Mouse (Mus musculus): ENCODE measurements around the gene Gm26992. TPM values are rescaled to one million over a fixed set of nuclear protein-coding genes. Genes with fewer than 3 reads are reported as not detected.

The Gm26992 gene
- total RNA-seq, 1 experiment, result not detected

- peaks cover 6% of the 10 kb centered on the region for H3K36me3 ChIP-seq (ENCODE audit: control insufficient read depth, insufficient read depth, low read length, poor library complexity, severe bottlenecking)
- TF ChIP-seq CHD2 (IDR thresholded peaks at IDR 0.05; ENCODE audit: low read depth, low read length) (no peak), HCFC1 (IDR thresholded peaks at IDR 0.05; ENCODE audit: borderline replicate concordance, insufficient read depth, low read length) (no peak), ZNF384 (IDR thresholded peaks at IDR 0.05; ENCODE audit: low read depth, low read length) (no peak), ZC3H11A (IDR thresholded peaks at IDR 0.05; ENCODE audit: borderline replicate concordance, low read depth, low read length) (no peak), MAFK (IDR thresholded peaks at IDR 0.05; ENCODE audit: insufficient read depth, low read depth, low read length) (no peak)
- no peak for DNase-seq (ENCODE audit: low read depth, low spot score)
Observed at GRCm38 (mm10) chrX:103468998-103469397, 47.2 kb downstream of the Gm26992 start.

GRCm38 (mm10) chrX:103472346-103472745, 50.5 kb downstream of the Gm26992 start:
- peak; percentile 74 for DNase-seq (ENCODE audit: low read depth, low spot score)
- Histone ChIP-seq H3K9ac (ENCODE audit: insufficient read depth, low read depth, low read length, poor library complexity, severe bottlenecking) (no peak overlapping the region), H3K4me3 (ENCODE audit: insufficient read depth in 1 of 2, low read depth in 1 of 2, low read length in 2 of 2, poor library complexity in 1 of 2, severe bottlenecking in 1 of 2) (no peak overlapping the region; a peak in 1 of 4 replicates), H3K36me3 (ENCODE audit: control insufficient read depth, insufficient read depth, low read length, poor library complexity, severe bottlenecking) (peaks cover 4% of the 10 kb centered on the region; the same call in 1 of the 2 replicates), H3K4me1 (ENCODE audit: control insufficient read depth in 2 of 2, insufficient read depth in 2 of 2, low read length in 2 of 2, poor library complexity in 1 of 2) (no peaks in the 10 kb centered on the region; a peak in 1 of 4 replicates), H3K9me3 (ENCODE audit: control insufficient read depth, insufficient read depth, low read depth, low read length) (no peaks in the 10 kb centered on the region), H3K27ac (ENCODE audit: insufficient read depth, low read depth, low read length, poor library complexity, severe bottlenecking) (no peak overlapping the region)
- in situ Hi-C loops (cut with MboI; ENCODE audit: low sequenced_read_pairs in 2 of 2, unreplicated experiment in 2 of 2), result no loop called here
- TF ChIP-seq ZNF384 (IDR thresholded peaks at IDR 0.05; ENCODE audit: low read depth, low read length), result peak; percentile 67; the same call in 1 of the 2 replicates
- no peak for TF ChIP-seq HCFC1 (IDR thresholded peaks at IDR 0.05; ENCODE audit: borderline replicate concordance, insufficient read depth, low read length)

More at GRCm38 (mm10) chrX:103468998-103469397, 47.2 kb downstream of the Gm26992 start:
- Histone ChIP-seq H3K9ac (ENCODE audit: insufficient read depth, low read depth, low read length, poor library complexity, severe bottlenecking) (no peak overlapping the region), H3K4me1 (ENCODE audit: control insufficient read depth in 2 of 2, insufficient read depth in 2 of 2, low read length in 2 of 2, poor library complexity in 1 of 2) (no peaks in the 10 kb centered on the region; a peak in 1 of 4 replicates), H3K4me3 (ENCODE audit: insufficient read depth in 1 of 2, low read depth in 1 of 2, low read length in 2 of 2, poor library complexity in 1 of 2, severe bottlenecking in 1 of 2) (no peak overlapping the region), H3K9me3 (ENCODE audit: control insufficient read depth, insufficient read depth, low read depth, low read length) (no peaks in the 10 kb centered on the region), H3K27ac (ENCODE audit: insufficient read depth, low read depth, low read length, poor library complexity, severe bottlenecking) (no peak overlapping the region)
- in situ Hi-C loops (cut with MboI; ENCODE audit: low sequenced_read_pairs in 2 of 2, unreplicated experiment in 2 of 2), result no loop called here

GRCm38 (mm10) chrX:103477507-103477906, 55.7 kb downstream of the Gm26992 start:
- Histone ChIP-seq H3K4me3 (ENCODE audit: insufficient read depth in 1 of 2, low read depth in 1 of 2, low read length in 2 of 2, poor library complexity in 1 of 2, severe bottlenecking in 1 of 2) (no peak overlapping the region), H3K9ac (ENCODE audit: insufficient read depth, low read depth, low read length, poor library complexity, severe bottlenecking) (no peak overlapping the region), H3K9me3 (ENCODE audit: control insufficient read depth, insufficient read depth, low read depth, low read length) (no peaks in the 10 kb centered on the region), H3K4me1 (ENCODE audit: control insufficient read depth in 2 of 2, insufficient read depth in 2 of 2, low read length in 2 of 2, poor library complexity in 1 of 2) (peaks cover 0 to 2% of the 10 kb centered on the region in 2 experiments; a peak in 2 of 4 replicates), H3K27ac (ENCODE audit: insufficient read depth, low read depth, low read length, poor library complexity, severe bottlenecking) (no peak overlapping the region), H3K36me3 (ENCODE audit: control insufficient read depth, insufficient read depth, low read length, poor library complexity, severe bottlenecking) (peaks cover 20% of the 10 kb centered on the region)
- DNase-seq (ENCODE audit: low read depth, low spot score), result peak; percentile 53
- TF ChIP-seq ZC3H11A (IDR thresholded peaks at IDR 0.05; ENCODE audit: borderline replicate concordance, low read depth, low read length) (no peak), HCFC1 (IDR thresholded peaks at IDR 0.05; ENCODE audit: borderline replicate concordance, insufficient read depth, low read length) (no peak), MAFK (IDR thresholded peaks at IDR 0.05; ENCODE audit: insufficient read depth, low read depth, low read length) (no peak)
- in situ Hi-C loops (cut with MboI; ENCODE audit: low sequenced_read_pairs in 2 of 2, unreplicated experiment in 2 of 2), result no loop called here

- Histone ChIP-seq H3K9me3 (ENCODE audit: control insufficient read depth, insufficient read depth, low read depth, low read length) (no peaks in the 10 kb centered on the region), H3K9ac (ENCODE audit: insufficient read depth, low read depth, low read length, poor library complexity, severe bottlenecking) (no peak overlapping the region), H3K36me3 (ENCODE audit: control insufficient read depth, insufficient read depth, low read length, poor library complexity, severe bottlenecking) (peaks cover 21% of the 10 kb centered on the region), H3K4me1 (ENCODE audit: control insufficient read depth in 2 of 2, insufficient read depth in 2 of 2, low read length in 2 of 2, poor library complexity in 1 of 2) (peaks cover 0 to 2% of the 10 kb centered on the region in 2 experiments; a peak in 1 of 4 replicates), H3K27ac (ENCODE audit: insufficient read depth, low read depth, low read length, poor library complexity, severe bottlenecking) (peak overlapping the region; percentile 75), H3K4me3 (ENCODE audit: insufficient read depth in 1 of 2, low read depth in 1 of 2, low read length in 2 of 2, poor library complexity in 1 of 2, severe bottlenecking in 1 of 2) (peak overlapping the region in 1 of 2 experiments; percentile 30; a peak in 2 of 4 replicates)
- DNase-seq (ENCODE audit: low read depth, low spot score), result no peak
- in situ Hi-C loops (cut with MboI; ENCODE audit: low sequenced_read_pairs in 2 of 2, unreplicated experiment in 2 of 2), result no loop called here
- TF ChIP-seq ZC3H11A (IDR thresholded peaks at IDR 0.05; ENCODE audit: borderline replicate concordance, low read depth, low read length) (no peak), MAFK (IDR thresholded peaks at IDR 0.05; ENCODE audit: insufficient read depth, low read depth, low read length) (no peak), ZNF384 (IDR thresholded peaks at IDR 0.05; ENCODE audit: low read depth, low read length) (no peak), CHD2 (IDR thresholded peaks at IDR 0.05; ENCODE audit: low read depth, low read length) (no peak), HCFC1 (IDR thresholded peaks at IDR 0.05; ENCODE audit: borderline replicate concordance, insufficient read depth, low read length) (no peak)
Observed at GRCm38 (mm10) chrX:103481243-103482096, 59.7 kb downstream of the Gm26992 start.

All from ES-E14 (cell line).